Mouse (Mus musculus) kidney, adult 2 months (tissue): ENCODE measurements at regions not wholly inside any gene's neighbourhood (a gene's known extent, or its start where the extent isn't known, plus 50 kb on each side); places are given as distances from the start of the nearest gene placed in this dataset.

Experiments used
- CTCF ChIP-seq: fragments of 200-500 bp; conservative IDR thresholded peaks from 2 replicates; pipeline ENCODE4 v1.5.1; 2011; ENCODE audit warnings: low read depth, mild to moderate bottlenecking, control low read depth, low read length, moderate library complexity, mixed read lengths; ENCODE audit not compliant: insufficient read depth, insufficient read length
- POLR2A ChIP-seq: fragments of 200-500 bp; IDR thresholded peaks from one replicate; pipeline ENCODE4 v1.6.1; 2011; ENCODE audit warnings: low read depth, low read length, control low read depth

DNA sequence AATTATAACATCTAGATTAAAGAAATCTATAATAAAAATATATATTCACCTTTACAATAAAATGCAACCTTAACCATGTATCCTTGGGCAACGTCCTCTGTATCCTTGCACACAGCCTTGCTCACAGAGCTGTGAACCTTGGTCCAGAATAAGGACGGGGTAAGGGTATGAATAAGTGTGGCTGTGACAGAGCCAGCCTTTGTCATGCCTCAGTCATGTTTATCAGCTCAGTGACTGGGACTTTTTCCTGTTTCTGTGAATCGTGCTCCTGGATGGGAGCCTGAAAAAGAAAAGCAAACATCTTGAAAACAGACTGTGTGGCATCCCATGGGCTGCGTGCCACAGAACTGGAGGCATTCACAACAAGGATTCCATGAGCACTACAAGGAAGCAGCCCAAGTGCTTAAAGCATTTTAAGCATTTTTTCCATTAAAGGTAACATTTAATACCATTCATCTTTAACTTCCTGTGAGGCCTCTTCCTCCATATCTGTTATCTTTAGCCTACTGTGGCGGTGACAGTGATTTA lies 1405.8 kb upstream of the Adam24 start:
- TF ChIP-seq CTCF (no peak), POLR2A (no peak)
